Mouse (Mus musculus) mature B cell (primary cell): ENCODE measurements around the gene Ptprf.

Experiments used
- in situ Hi-C: fragments of 300-500 bp; cut with MboI; formaldehyde crosslinking; loops from 2 replicates; pipeline ENCODE4 v1.14.3; 2019

Ptprf gene

DNA sequence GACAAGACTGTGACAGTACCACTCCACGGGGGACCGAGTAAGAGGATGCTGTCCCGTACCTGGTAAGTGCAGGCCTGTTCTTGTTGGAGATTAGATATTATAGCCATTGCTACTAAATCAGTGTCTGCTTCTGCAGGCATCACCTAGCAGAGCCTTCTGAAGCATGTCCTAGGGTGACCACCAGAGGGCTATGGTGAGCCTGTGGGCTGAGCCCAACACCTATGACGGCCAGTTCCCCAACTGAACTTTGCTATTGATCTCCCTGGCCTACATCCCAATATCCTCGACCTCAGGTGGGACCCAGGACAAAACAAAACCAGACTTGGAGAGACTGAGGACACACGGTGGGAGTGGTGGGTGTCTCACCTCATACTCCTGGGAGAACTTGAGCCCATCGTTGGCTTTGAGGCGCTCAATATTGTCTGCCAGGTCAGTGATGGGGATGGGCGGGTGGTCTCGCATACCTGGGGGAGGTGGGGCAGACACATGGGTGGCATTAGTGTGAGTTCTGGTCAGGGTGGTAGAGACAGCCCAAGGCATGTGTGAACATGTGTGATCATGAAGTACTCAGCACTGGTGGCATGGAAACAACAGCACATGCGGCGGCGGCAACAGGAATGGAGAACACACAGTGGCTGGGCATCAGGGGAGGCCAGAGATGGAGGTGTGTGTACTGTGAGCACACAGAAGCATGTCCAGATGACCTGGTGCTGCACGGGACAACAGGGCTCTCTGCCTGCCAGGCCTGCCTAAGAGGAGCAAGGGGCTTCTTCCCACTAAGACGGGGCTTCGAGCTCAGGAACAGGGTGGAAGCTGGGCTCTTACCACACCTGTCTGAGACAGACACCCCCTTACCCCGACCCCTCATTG is 74.2 kb downstream of the Ptprf start:
- in situ Hi-C loops = no loop called here

DNA sequence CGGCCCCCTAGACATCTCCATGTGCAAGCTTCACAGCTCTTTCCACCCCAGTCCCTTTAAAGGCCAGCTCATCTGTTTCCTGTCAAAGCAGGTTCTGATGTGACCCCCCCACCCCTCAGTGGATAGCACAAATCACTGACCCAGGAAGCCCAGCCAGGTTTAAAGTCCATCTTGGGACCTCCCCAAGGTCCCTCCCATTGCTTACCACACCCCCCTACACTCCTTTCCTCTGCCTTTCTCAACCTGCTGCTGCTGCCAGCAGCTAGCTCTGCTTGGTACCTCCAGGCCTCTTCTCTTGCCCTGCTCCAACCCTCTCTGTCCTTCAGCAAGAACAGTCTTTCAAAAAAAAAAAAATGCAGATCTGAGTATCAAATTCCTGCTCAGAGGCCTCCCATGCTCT is 76.3 kb downstream of the Ptprf start:
- in situ Hi-C loops = no loop called here

DNA sequence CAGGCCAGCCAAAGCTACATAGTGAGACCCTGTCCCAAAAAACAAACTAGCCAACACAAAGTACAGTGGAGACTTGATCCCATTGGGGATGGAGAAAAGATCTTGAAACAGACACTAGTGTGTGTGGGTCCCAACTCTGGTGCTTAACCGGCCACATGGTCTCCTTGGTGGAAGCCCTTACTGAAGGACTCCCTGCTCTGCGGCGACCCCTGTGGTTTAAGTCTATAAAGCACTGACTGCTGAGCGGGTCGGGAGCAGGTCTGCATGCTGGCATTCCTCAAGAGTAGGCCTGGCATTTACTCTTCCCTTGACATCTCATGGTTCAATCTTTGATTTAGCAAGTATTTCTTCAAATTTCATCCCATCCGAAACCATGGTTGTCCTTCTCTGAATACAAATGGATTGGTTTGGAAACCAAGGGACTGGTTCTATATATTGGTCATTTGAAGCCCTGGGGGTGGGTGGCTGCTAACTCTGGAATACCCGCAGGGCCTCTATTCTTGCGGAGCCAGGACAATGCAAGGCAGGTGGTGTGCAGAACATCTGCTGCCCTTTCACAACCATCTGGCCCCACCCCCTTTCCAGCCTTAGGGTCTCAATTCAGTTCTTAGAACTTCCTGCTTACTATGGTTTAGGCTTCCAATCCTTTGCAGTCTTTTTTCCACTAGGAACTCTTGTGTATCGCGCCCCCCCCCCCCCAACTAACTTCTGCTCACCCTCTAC is 84.1 kb downstream of the Ptprf start:
- in situ Hi-C loops = no loop called here

DNA sequence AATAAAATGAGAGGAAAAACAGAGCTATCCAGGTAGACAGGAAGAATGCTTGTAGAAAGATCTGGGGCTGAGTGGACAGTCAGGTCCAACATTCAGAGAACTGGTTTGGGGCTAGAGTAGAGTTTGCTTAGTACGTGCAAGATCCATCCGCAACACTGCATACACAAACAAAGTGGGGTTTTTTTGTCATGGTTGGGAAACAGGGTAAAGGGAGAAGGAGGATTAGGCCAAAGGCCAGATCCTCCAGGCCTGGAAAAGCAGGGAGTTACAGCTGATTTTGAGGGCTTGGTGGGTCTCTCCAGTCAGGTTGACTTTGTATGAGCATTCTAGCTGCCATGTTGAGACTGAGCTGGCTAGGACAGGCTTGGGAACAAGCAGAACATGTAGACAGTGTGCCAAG is 85.3 kb downstream of the Ptprf start:
- in situ Hi-C loops = no loop called here

DNA sequence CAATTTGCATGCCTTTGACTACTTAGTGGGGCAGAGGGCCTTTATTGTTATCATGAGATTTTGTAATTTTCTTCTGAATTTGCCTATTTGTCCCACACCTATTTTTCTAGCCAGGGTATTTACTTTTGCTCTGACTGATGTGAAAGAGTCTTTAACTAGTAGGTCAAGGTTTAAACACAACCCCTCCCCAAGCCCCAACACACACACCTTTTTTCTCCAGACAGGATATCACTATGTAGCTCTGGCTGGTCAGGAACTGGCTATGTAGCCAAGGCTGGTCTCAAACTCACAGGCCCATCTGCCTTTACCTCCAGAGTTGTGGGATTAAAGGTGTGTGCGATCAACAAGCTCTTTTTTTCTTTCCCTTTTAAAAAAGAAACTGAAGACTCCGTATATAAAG is 92.1 kb downstream of the Ptprf start:
- in situ Hi-C loops = no loop called here

DNA sequence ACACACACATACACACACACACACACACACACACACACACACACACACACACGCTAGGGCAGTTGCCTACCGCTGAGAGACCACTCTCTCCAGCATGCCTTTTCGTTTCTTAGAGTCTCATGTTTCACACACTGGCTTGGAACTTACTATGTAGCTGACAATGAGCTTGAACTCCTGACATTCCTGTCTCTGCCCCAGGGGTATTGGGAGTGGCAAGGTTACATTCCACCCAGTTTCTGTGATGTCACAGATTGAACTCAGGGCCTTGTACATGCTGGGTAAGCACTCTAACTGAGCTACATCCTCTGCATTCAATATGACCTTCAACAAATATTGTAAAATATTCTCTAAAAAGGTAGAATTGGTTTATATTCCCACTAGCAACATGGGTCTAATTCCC is 92.6 kb downstream of the Ptprf start:
- in situ Hi-C loops = no loop called here

DNA sequence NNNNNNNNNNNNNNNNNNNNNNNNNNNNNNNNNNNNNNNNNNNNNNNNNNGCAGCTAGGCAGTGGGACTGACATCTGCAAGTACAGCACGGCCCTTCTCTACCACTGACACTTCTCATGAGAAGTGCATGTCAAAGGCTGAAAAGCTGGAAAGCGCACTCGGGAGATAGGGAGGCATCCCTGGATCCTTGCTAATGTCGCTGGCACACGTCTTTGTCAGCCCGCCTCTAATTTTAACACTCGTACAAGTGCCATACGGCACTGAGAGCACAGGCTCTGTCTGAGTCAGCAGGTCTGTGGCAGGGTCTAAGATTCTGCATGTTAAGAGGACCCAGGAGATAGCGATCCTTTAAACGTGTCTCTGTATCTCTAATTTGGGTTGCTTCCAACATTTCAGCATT is 95.0 kb downstream of the Ptprf start:
- in situ Hi-C loops = no loop called here

DNA sequence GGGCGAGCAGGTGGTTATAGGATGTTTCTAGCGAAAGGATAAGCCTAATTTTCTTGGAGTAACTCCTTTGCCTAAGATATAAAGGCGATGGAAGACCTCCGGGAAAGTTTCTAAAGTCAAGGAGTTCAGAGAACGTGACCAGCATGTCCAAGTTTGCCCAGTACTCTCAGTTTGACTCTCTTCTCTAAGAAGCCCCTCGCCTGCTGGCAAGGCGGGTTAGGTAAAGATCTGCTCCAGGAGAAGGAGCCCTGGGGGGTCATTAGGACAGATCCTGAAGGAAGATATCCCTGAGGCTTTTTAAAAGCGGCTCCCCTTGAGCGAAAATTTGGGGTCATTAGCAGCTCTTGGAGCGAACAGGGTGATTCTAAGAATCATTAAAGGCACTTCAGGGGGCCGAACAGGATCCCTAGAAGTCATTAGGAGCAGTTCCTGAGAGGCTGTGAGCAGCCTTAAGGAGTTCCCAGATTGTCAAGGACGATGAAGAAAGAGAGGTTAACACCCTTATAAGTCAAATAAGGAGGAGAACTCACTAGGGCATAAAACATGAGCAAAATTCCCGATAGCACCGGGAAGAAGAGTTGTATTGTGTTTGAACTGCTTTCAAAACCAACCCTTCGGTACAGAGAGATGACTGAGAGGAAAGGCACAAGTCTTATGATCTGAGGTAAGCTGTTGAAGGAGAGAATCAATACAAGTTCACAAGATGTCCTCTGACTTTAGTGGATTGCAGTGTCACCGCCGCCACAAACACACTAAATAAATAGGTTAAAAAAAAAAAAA is 110.7 kb downstream of the Ptprf start:
- in situ Hi-C loops = no loop called here

DNA sequence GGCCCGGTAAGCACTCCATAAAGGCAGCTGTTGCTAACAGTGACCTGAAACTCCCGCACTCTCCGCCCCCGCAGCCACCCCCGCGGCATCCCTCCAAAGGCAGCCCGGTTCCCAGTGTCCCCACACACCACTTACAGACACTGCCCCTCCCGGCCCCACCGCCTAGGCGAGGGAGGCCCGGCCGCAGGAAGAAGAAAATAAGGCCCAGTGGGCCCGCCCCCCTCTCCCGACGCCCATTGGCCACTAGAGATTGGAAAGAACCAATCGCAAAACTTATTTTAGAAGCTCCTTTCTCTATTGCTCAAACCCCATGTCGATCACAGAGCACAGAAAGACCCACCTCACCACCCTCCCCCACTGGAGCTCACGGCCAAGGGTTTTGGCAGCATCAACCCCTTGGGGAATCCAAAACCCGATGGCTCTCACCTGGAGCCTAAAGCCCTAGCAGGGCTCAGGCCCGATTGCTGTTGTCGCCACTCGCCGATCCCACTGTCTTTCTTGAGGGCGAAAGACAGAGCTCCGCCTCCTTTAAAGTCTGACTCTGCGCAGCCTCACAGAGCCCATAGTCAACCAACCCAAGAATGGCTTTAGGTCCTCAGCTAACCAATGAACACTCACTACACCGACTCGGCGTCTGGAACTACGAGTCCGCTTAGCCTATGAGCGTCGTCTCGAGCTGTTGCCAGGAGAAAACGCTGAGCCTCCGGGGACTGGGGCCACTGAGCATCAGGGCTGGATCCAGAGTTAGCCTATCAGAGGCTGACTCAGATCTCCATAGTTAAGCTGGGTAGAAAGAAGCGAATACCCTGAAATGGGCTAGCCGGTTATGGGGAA is 111.5 kb downstream of the Ptprf start, which contains the start of gene Kdm4a:
Kdm4a (minus strand) TSS at position 577 of the 834 bp plus-strand sequence.
- in situ Hi-C loops = no loop called here

DNA sequence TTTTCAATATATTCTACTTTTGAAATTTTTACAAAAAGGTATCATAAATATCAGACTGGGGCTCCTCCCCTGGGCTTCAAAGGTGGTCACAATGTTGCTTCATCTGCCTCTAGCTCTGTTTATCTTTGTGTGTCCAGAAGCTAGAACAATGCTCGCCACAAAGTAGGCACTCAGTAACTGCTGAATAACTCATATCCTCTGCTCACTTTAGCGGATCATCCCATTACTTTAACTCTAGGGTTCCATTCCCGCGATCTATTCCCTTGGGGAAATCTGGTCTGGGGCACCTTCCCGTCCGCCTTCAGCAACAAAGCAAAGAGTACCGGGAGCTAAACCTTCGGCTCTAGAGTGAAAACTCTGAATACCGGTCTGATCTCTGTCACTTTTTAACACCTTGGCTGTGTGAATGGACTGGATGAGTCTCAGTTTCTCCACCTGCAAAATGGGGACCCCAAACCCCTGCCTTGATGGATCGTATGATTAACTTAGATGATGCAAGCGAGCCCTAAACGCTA is 112.2 kb downstream of the Ptprf start:
- in situ Hi-C loops = no loop called here

DNA sequence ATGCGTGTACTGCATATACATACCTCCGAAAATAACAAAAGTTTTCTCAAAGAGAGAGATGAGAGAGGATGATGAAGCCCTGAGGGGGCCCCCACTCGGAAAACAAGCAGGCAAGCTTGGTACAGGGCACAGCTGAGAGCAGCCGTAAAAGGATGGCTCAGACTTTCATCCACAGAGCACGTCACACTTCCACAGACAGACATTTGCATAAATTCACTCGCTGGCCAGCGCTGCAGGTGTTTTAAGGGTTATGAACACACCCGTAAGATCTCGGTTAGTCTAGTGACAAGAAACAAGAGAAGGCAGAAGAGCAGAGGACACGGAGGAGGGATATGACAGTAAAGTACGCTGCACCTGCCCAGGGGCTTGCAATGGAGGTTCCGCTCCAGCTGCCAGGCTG is 118.7 kb downstream of the Ptprf start:
- in situ Hi-C loops = no loop called here

DNA sequence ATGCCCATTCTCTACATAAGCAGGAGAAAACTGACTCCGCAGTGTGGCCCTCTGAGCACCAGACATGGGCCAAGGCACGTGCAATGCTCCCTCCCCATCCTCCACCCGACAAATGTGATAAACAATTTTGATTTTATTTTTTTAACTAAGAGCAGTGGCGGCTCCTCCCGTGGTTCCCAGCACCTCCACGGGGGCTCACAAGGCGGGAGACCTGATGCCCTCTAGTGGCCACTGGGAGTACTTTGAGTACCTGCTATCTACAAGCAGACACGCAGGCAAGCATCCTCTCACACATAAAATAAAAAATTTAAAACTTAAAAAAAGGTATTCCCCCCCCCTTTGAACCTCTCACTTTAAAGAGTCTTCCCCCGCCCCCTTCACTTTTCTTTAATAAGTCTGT is 120.2 kb downstream of the Ptprf start:
- in situ Hi-C loops = no loop called here

DNA sequence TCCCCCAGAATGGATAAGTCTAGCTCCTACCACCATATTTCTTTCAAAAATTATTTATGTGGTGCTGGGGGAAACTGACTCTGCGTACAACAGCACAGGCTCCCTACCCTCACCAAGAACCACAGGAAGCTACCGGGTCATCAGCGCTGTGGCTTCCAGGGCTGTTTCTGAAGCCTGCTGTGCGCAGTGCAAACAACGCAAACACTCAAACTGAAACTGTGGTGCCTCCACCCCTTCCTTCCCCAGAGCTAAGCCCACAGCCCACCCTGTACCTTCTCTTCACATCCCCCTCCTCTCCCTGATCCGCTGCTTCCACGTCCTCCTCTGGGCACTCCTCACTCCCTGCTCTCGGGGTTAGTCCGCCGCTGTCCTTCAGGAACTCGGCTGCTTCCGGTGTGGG is 129.1 kb downstream of the Ptprf start:
- in situ Hi-C loops = no loop called here
